Comparison of ENCODE assay signal across 11 mouse cellular contexts in the genomic region with DNA sequence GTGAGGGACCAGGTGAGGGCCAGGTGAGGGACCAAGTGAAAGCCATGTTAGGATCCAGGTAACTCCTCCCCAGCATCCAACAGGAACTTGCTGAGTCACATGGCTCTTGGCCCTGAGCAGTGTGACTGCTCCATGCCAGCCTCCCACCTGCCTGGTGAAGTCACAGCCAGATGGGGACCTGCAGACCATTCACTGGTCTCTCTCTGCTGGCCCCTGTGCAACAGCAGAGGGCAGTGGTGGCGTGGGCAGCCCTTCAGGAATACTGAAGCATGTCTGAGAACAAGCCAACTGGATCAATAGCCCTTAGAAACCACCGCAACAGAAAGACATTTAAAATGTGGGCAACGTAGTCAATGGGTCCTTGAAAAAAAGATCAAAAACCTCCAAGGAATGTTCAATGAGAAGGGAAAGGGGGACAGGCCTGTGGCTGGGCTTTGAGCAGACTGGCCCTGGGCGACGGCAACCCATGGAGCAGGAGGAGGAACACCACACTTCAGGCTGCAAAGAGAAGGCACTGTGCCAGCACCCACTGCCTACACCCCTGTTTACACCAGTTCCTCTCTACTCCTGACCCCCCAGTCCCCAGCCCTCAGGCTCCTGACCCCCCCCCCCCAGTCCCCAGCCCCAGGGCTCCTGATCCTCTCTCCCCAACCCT. TPM values are rescaled to one million over a fixed set of nuclear protein-coding genes. Genes with fewer than 3 reads are reported as not detected.
DNase-seq lines count a peak whose midpoint lies in the region; ATAC-seq and TF ChIP-seq lines count a peak whose summit lies in the region.
"Had no signal": no experiment of that assay in that cellular context is flagged by ENCODE, and none has a peak within 500 bp of the region (broad histone marks: within the 10 kb centered on the region; RNA-seq: fewer than 3 reads in every experiment).

No protein-coding gene starts in this region.

- H3K4me2 ChIP-seq in midbrain, embryonic 14.5 days (ENCODE audit: low read length): no peak overlapping the region
- H3K4me2 ChIP-seq: liver, embryonic 13.5 days had no signal

- H3K9me3 ChIP-seq in hindbrain, embryonic 10.5 days: peaks cover 5% of the 10 kb centered on the region; the same call in 1 of the 2 replicates
- no peaks in the 10 kb centered on the region for H3K9me3 ChIP-seq in midbrain, embryonic 14.5 days (ENCODE audit: control insufficient read depth, low read length)

- no peak overlapping the region for H3K9ac ChIP-seq in heart, adult 2 months (ENCODE audit: low read depth, low read length)
- no peak overlapping the region for H3K9ac ChIP-seq in midbrain, embryonic 14.5 days (replicated peaks; ENCODE audit: low read length)
- H3K9ac ChIP-seq: liver, embryonic 13.5 days had no signal

- intact Hi-C loops in heart, adult 2 months (cut with DNase I): no loop called here

- peak; percentile 55; the same call in 1 of the 2 replicates for ATAC-seq in midbrain, embryonic 14.5 days (ENCODE audit: low FRiP score, low TSS enrichment)
- ATAC-seq: CD4-positive, CD25-positive, alpha-beta regulatory T cell, adult 4 months had no signal

- no peaks in the 10 kb centered on the region for H3K36me3 ChIP-seq in heart, adult 2 months (ENCODE audit: control insufficient read depth, insufficient read depth, low read length)
- no peaks in the 10 kb centered on the region for H3K36me3 ChIP-seq in hindbrain, embryonic 10.5 days
- no peaks in the 10 kb centered on the region for H3K36me3 ChIP-seq in midbrain, embryonic 14.5 days (ENCODE audit: control insufficient read depth, insufficient read depth, low read length)
- H3K36me3 ChIP-seq: liver, embryonic 13.5 days had no signal

- no peak for TF ChIP-seq EP300 in heart, adult 2 months (IDR thresholded peaks at IDR 0.05; ENCODE audit: insufficient read depth, low read depth, low read length)

- no peaks in the 10 kb centered on the region for H3K4me1 ChIP-seq in heart, adult 2 months (ENCODE audit: control insufficient read depth, insufficient read depth, low read length)
- peaks cover 37% of the 10 kb centered on the region for H3K4me1 ChIP-seq in hindbrain, embryonic 10.5 days (replicated peaks)
- H3K4me1 ChIP-seq in midbrain, embryonic 14.5 days (ENCODE audit: control insufficient read depth, insufficient read depth, low read length): peaks cover 33% of the 10 kb centered on the region
- H3K4me1 ChIP-seq: liver, embryonic 13.5 days had no signal

- no peak overlapping the region for H3K4me3 ChIP-seq in heart, adult 2 months
- no peak overlapping the region for H3K4me3 ChIP-seq in hindbrain, embryonic 10.5 days
- H3K4me3 ChIP-seq in midbrain, embryonic 14.5 days (replicated peaks; ENCODE audit: low read depth, low read length): no peak overlapping the region
- H3K4me3 ChIP-seq: liver, embryonic 13.5 days had no signal

- TF ChIP-seq CTCF in heart, adult 2 months (IDR thresholded peaks at IDR 0.05): 0 out of 2 replicates have a peak, but pooled peaks have one; percentile 4

- no peak for TF ChIP-seq POLR2A in heart, adult 2 months (IDR thresholded peaks at IDR 0.05; ENCODE audit: insufficient read depth, low read depth, low read length)

- 57% methylated on average over 5 of the region's 5 CpGs for WGBS in heart, adult 2 months
- WGBS in hindbrain, embryonic 10.5 days: 43% methylated on average over 5 of the region's 5 CpGs
- 17% methylated on average over 5 of the region's 5 CpGs for WGBS in midbrain, embryonic 14.5 days

- no peak for DNase-seq in heart, adult 2 months
- DNase-seq in heart, adult 8-10 months (ENCODE audit: low spot score): no peak
- DNase-seq in Muller cell, postnatal 12 days (ENCODE audit: inconsistent ontology term): peak; percentile 69
- peak; percentile 17 for DNase-seq in hindbrain, embryonic 10.5 days (ENCODE audit: low spot score)
- peak; percentile 62 for DNase-seq in midbrain, embryonic 14.5 days
- no peak for DNase-seq in adrenal gland, postnatal 14 days
- no peak for DNase-seq in heart, adult 9 months (ENCODE audit: low spot score in 2 of 2)
- no peak for DNase-seq in ovary, postnatal 36 days (ENCODE audit: low spot score)
- DNase-seq: liver, embryonic 13.5 days had no signal

- no peaks in the 10 kb centered on the region for H3K27me3 ChIP-seq in heart, adult 2 months (ENCODE audit: control insufficient read depth, insufficient read depth, low read length)
- H3K27me3 ChIP-seq in hindbrain, embryonic 10.5 days (ENCODE audit: insufficient read depth, poor library complexity, severe bottlenecking): no peaks in the 10 kb centered on the region
- no peaks in the 10 kb centered on the region for H3K27me3 ChIP-seq in midbrain, embryonic 14.5 days (ENCODE audit: control insufficient read depth, insufficient read depth, low read length)
- H3K27me3 ChIP-seq: liver, embryonic 13.5 days had no signal

- H3K79me2 ChIP-seq in heart, adult 2 months (replicated peaks; ENCODE audit: control insufficient read depth, insufficient read depth, low read length): no peaks in the 10 kb centered on the region

- no peak overlapping the region for H3K27ac ChIP-seq in heart, adult 2 months
- peak overlapping the region; percentile 45; the same call in 1 of the 2 replicates for H3K27ac ChIP-seq in hindbrain, embryonic 10.5 days
- H3K27ac ChIP-seq in midbrain, embryonic 14.5 days (replicated peaks; ENCODE audit: low read depth, low read length): peak overlapping the region; percentile 46
- H3K27ac ChIP-seq: liver, embryonic 13.5 days had no signal

RNA-seq across cellular contexts. Expression of gene Rbfox3, which starts 36.0 kb away (rescaled TPM):
- under 1 TPM; 0.16 to 0.23 TPM for total RNA-seq in heart, adult 2 months (2021)
- polyA plus RNA-seq in heart, adult 2 months (2012; rRNA removed): not detected in 2 replicates
- under 1 TPM in 3 of 4 experiments, not detected in 1; 0.14 to 0.19 (median 0.16) TPM for total RNA-seq in heart, adult 8-10 months (2022)
- polyA plus RNA-seq in hindbrain, embryonic 10.5 days (2016; fragmentation: Nextera tagmentation; extraction: Ambion mirVana): 5.8 and 11.7 TPM in 2 replicates
- polyA plus RNA-seq in midbrain, embryonic 14.5 days (2014; fragmentation: Nextera tagmentation; extraction: Ambion mirVana): 31.7 and 41.9 TPM in 2 replicates
- 4.6 and 5.0 TPM in 2 replicates for total RNA-seq in adrenal gland, postnatal 14 days (2021)
- total RNA-seq: megakaryocyte progenitor cell, adult 5-6 weeks had no signal
- polyA plus RNA-seq: CD4-positive, CD25-positive, alpha-beta regulatory T cell, adult 4 months had no signal

Comparison
In these comparisons a context has a peak if more than half of its experiments do, and no peak if none do; other contexts are left out.
1. DNase-seq: peak in Muller cell, postnatal 12 days (single experiment), hindbrain, embryonic 10.5 days (single experiment) and midbrain, embryonic 14.5 days (single experiment); none in heart, adult 2 months (0 of 2), heart, adult 8-10 months (single experiment), adrenal gland, postnatal 14 days (single experiment), heart, adult 9 months (0 of 2) and ovary, postnatal 36 days (single experiment).